Mouse (Mus musculus) heart, postnatal 0 days (tissue): Measurements from ENCODE around the gene Ager. TPM values are rescaled to one million over a fixed set of nuclear protein-coding genes. Genes with fewer than 3 reads are reported as not detected.

Source experiments
- ATAC-seq: fragments of 200-750 bp; cut with Nextera tagmentation; 2 replicates; pipeline ENCODE4 v1.8.0; 2017; ENCODE audit warnings: low read depth, moderate number of reproducible peaks, moderate library complexity; ENCODE audit not compliant: insufficient read depth
- DNase-seq: peaks from one replicate; pipeline ENCODE4 v3.0.0-alpha.2; 2016; ENCODE audit warnings: low spot score
- H3K27ac ChIP-seq: fragments of 300-500 bp; sonication (generic); 2 replicates; pipeline ENCODE4 v1.5.1; 2014; ENCODE audit warnings: low read depth, mild to moderate bottlenecking
- H3K27me3 ChIP-seq: fragments of 300-500 bp; sonication (generic); 2 replicates; pipeline ENCODE4 v1.6.1; 2014; ENCODE audit warnings: low read length, mixed read lengths; ENCODE audit not compliant: control insufficient read depth, insufficient read depth
- H3K36me3 ChIP-seq: fragments of 300-500 bp; sonication (generic); replicated peaks from 2 replicates; pipeline ENCODE4 v1.6.1; 2014; ENCODE audit warnings: low read length, mixed read lengths; ENCODE audit not compliant: control insufficient read depth, insufficient read depth
- H3K4me1 ChIP-seq: fragments of 300-500 bp; sonication (generic); 2 replicates; pipeline ENCODE4 v1.6.1; 2014; ENCODE audit warnings: antibody characterized with exemption; ENCODE audit not compliant: control insufficient read depth, insufficient read depth
- H3K4me2 ChIP-seq: fragments of 300-500 bp; sonication (generic); 2 replicates; pipeline ENCODE4 v1.6.1; 2014; ENCODE audit warnings: low read depth, mild to moderate bottlenecking, low read length, moderate library complexity
- H3K4me3 ChIP-seq: fragments of 300-500 bp; sonication (generic); 2 replicates; pipeline ENCODE4 v1.5.1; 2014; ENCODE audit warnings: low read depth, low read length
- H3K9ac ChIP-seq: fragments of 300-500 bp; sonication (generic); replicated peaks from 2 replicates; pipeline ENCODE4 v1.6.1; 2014; ENCODE audit warnings: low read depth, low read length, mixed read lengths
- H3K9me3 ChIP-seq: fragments of 300-500 bp; sonication (generic); replicated peaks from 2 replicates; pipeline ENCODE4 v1.6.1; 2016; ENCODE audit warnings: low read length; ENCODE audit not compliant: control insufficient read depth
- CTCF ChIP-seq: IDR thresholded peaks from 2 replicates; pipeline ENCODE4 v1.5.1; 2016; ENCODE audit warnings: antibody characterized with exemption, control low read depth, low read depth
- EP300 ChIP-seq: IDR thresholded peaks from 2 replicates; pipeline ENCODE4 v1.6.1; 2016; ENCODE audit warnings: antibody characterized with exemption, low read depth
- WGBS: fragments of 180-500 bp; shearing (Covaris S2); extraction: QIAGEN DNeasy Blood & Tissue Kit; methylation state at CpG from one replicate; pipeline ENCODE4 v1.1.7; 2014; 5-methylcytosine and 5-hydroxymethylcytosine counted together
- polyA plus RNA-seq: library from polyadenylated mRNA; unstranded; fragments of >200 nt; fragmentation: Nextera tagmentation; extraction: Ambion mirVana; gene quantifications from 2 replicates; pipeline ENCODE4 v1.2.1, GENCODE M21; 2015
- total RNA-seq: library from RNA; depleted of rRNA; stranded (reverse); fragments of >200 nt; gene quantifications from 2 replicates; pipeline ENCODE4 v1.2.3, GENCODE M21; 2014; ENCODE audit warnings: low replicate concordance

Ager gene
- total and polyA plus RNA-seq, 2 experiments from 2014 or later: 1.9 to 5.8 TPM

GRCm38 (mm10) chr17:34643944-34644343, 46.3 kb downstream of the Ager start:
- Histone ChIP-seq H3K9me3 (no peaks in the 10 kb centered on the region), H3K27me3 (no peaks in the 10 kb centered on the region), H3K9ac (no peak overlapping the region), H3K27ac (no peak overlapping the region), H3K4me2 (no peak overlapping the region), H3K4me3 (no peak overlapping the region), H3K4me1 (peaks cover 21% of the 10 kb centered on the region), H3K36me3 (no peaks in the 10 kb centered on the region)
- WGBS: 63% methylated on average over 10 of the region's 10 CpGs
- DNase-seq (no peak), ATAC-seq (no peak)
- TF ChIP-seq CTCF (no peak), EP300 (no peak)

- no peak for TF ChIP-seq EP300
- TF ChIP-seq CTCF: no peak
- Histone ChIP-seq H3K4me2 (peak within 1 kb of the TSS; percentile 77), H3K36me3 (0 out of 2 replicates have a peak, but pooled peaks cover under 1% of the 10 kb centered on the region), H3K4me1 (peaks cover 21% of the 10 kb centered on the region), H3K9me3 (no peaks in the 10 kb centered on the region), H3K4me3 (peak within 1 kb of the TSS; percentile 50), H3K27me3 (no peaks in the 10 kb centered on the region), H3K27ac (peak within 1 kb of the TSS; percentile 66), H3K9ac (peak within 1 kb of the TSS; percentile 57)
- DNase-seq: peak; percentile 91
- ATAC-seq: peak; percentile 77
- under 1% methylated on average over 16 of the region's 16 CpGs for WGBS
Measured at GRCm38 (mm10) chr17:34644608-34645007, 46.9 kb downstream of the Ager start, which contains the start of gene Fkbpl. Gene Fkbpl, plus strand, starts transcription at chr17:34644764.

GRCm38 (mm10) chr17:34645256-34645829, 47.7 kb downstream of the Ager start:
- H3K4me2 ChIP-seq: peak overlapping the region; percentile 77
- H3K27me3 ChIP-seq: no peaks in the 10 kb centered on the region
- H3K4me1 ChIP-seq: peaks cover 21% of the 10 kb centered on the region
- peaks cover 8% of the 10 kb centered on the region for H3K36me3 ChIP-seq
- no peak for DNase-seq
- H3K4me3 ChIP-seq: peak overlapping the region; percentile 50
- TF ChIP-seq EP300 (no peak), CTCF (no peak)
- H3K27ac ChIP-seq: peak overlapping the region; percentile 66
- peak overlapping the region; percentile 57 for H3K9ac ChIP-seq
- no peak for ATAC-seq
- no peaks in the 10 kb centered on the region for H3K9me3 ChIP-seq
- WGBS: 38% methylated on average over 10 of the region's 10 CpGs

- H3K27me3 ChIP-seq: no peaks in the 10 kb centered on the region
- no peak overlapping the region for H3K4me3 ChIP-seq
- H3K4me2 ChIP-seq: peak overlapping the region; percentile 38; the same call in 1 of the 2 replicates
- DNase-seq: peak; percentile 4
- no peak for ATAC-seq
- no peak overlapping the region for H3K9ac ChIP-seq
- peaks cover 14% of the 10 kb centered on the region for H3K36me3 ChIP-seq
- TF ChIP-seq EP300: no peak
- no peak for TF ChIP-seq CTCF
- peaks cover 21% of the 10 kb centered on the region for H3K4me1 ChIP-seq
- 79% methylated on average over 30 of the region's 30 CpGs for WGBS
- H3K9me3 ChIP-seq: no peaks in the 10 kb centered on the region
- peak overlapping the region; percentile 27; the same call in 1 of the 2 replicates for H3K27ac ChIP-seq
Measured at GRCm38 (mm10) chr17:34645831-34646511, 48.3 kb downstream of the Ager start.

- WGBS: under 1% methylated on average over 66 of the region's 66 CpGs
- H3K27me3 ChIP-seq: no peaks in the 10 kb centered on the region
- peaks cover 25% of the 10 kb centered on the region for H3K36me3 ChIP-seq
- H3K4me2 ChIP-seq: peak within 1 kb of the TSS; percentile 79
- H3K27ac ChIP-seq: peak within 1 kb of the TSS; percentile 77
- peaks cover 21% of the 10 kb centered on the region for H3K4me1 ChIP-seq
- H3K4me3 ChIP-seq: peak within 1 kb of the TSS; percentile 89
- H3K9ac ChIP-seq: peak within 1 kb of the TSS; percentile 74
- H3K9me3 ChIP-seq: no peaks in the 10 kb centered on the region
- DNase-seq: peak; percentile 100
- no peak for TF ChIP-seq CTCF
- no peak for TF ChIP-seq EP300
- ATAC-seq: peak; percentile 96
Measured at GRCm38 (mm10) chr17:34646906-34647787, 49.5 kb downstream of the Ager start, which contains the start of gene Atf6b. Gene Atf6b, plus strand, starts transcription at chr17:34647146.
